Mouse (Mus musculus) spleen, adult 2 months (tissue): Measurements from ENCODE around the gene Zfr2. TPM values are rescaled to one million over a fixed set of nuclear protein-coding genes. Genes with fewer than 3 reads are reported as not detected.
"Not testable (repeated sequence)": the region's sequence is repeated elsewhere in the genome, so short reads cannot be mapped to it uniquely, and the experiment has no call there.

Source experiments
- DNase-seq, 2 experiments: peaks; one replicate each; pipeline versions ENCODE4 v3.0.0 to v3.0.0-alpha.2; 2012 to 2021; ENCODE audit warnings: low spot score in 2 of 2, low read depth in 1 of 2
- H3K27ac ChIP-seq: fragments of 200-500 bp; 2 replicates; pipeline ENCODE4 v1.5.1; 2012; ENCODE audit warnings: low read length, inconsistent platforms; ENCODE audit not compliant: insufficient read depth
- H3K27me3 ChIP-seq: fragments of 200-500 bp; 2 replicates; pipeline ENCODE4 v1.6.1; 2012; ENCODE audit warnings: mild to moderate bottlenecking, moderate library complexity, low read length, inconsistent platforms; ENCODE audit not compliant: control insufficient read depth, insufficient read depth
- H3K36me3 ChIP-seq: fragments of 200-500 bp; 2 replicates; pipeline ENCODE4 v1.6.1; 2012; ENCODE audit warnings: mild to moderate bottlenecking, low read length, inconsistent platforms; ENCODE audit not compliant: control insufficient read depth, insufficient read depth
- H3K4me1 ChIP-seq: fragments of 200-500 bp; 2 replicates; pipeline ENCODE4 v1.6.1; 2011; ENCODE audit warnings: inconsistent platforms; ENCODE audit not compliant: control insufficient read depth, insufficient read depth, insufficient read length
- H3K4me3 ChIP-seq: fragments of 200-500 bp; 2 replicates; pipeline ENCODE4 v1.5.1; 2011; ENCODE audit warnings: mild to moderate bottlenecking, inconsistent platforms; ENCODE audit not compliant: insufficient read depth, insufficient read length; ENCODE audit errors: extremely low read depth
- CTCF ChIP-seq: fragments of 200-500 bp; IDR thresholded peaks from 2 replicates; pipeline ENCODE4 v1.5.1; 2011; ENCODE audit warnings: mild to moderate bottlenecking, inconsistent platforms; ENCODE audit not compliant: insufficient read depth, insufficient read length, insufficient replicate concordance; ENCODE audit errors: extremely low read depth
- POLR2A ChIP-seq: fragments of 200-500 bp; IDR thresholded peaks from 2 replicates; pipeline ENCODE4 v1.6.1; 2011; ENCODE audit warnings: low read depth, low read length, inconsistent platforms
- WGBS: fragments of 180-500 bp; shearing (Covaris S2); methylation state at CpG from one replicate; pipeline ENCODE4 v1.1.7; 2018; 5-methylcytosine and 5-hydroxymethylcytosine counted together
- polyA plus RNA-seq: library from polyadenylated mRNA; depleted of rRNA; stranded (reverse); fragments of >200 nt; gene quantifications from 2 replicates; pipeline ENCODE4 v1.2.3, GENCODE M21; 2012

Zfr2 gene
- polyA plus RNA-seq, 1 experiment, result 5.5 TPM

- no peak overlapping the region for H3K4me3 ChIP-seq
- 63% methylated on average over 5 of the region's 5 CpGs for WGBS
- peaks cover 4% of the 10 kb centered on the region; the same call in 1 of the 2 replicates for H3K4me1 ChIP-seq
- DNase-seq, result peak in 1 of 2 experiments; percentile 27
- TF ChIP-seq CTCF (no peak), POLR2A (no peak)
- H3K27ac ChIP-seq, result no peak overlapping the region
- H3K27me3 ChIP-seq, result no peaks in the 10 kb centered on the region
- no peaks in the 10 kb centered on the region for H3K36me3 ChIP-seq
Measured at GRCm38 (mm10) chr10:81221402-81222015, 11.4 kb upstream of the Zfr2 start.

GRCm38 (mm10) chr10:81223731-81224130 is 9.2 kb upstream of the Zfr2 start:
- H3K4me1 ChIP-seq, H3K4me3 ChIP-seq, H3K36me3 ChIP-seq, DNase-seq, H3K27me3 ChIP-seq, H3K27ac ChIP-seq: not testable (repeated sequence)
- 68% methylated on average over 2 of the region's 2 CpGs for WGBS

- peaks cover 5% of the 10 kb centered on the region; the same call in 1 of the 2 replicates for H3K27me3 ChIP-seq
- peaks cover 10% of the 10 kb centered on the region for H3K4me1 ChIP-seq
- peak overlapping the region; percentile 24 for H3K4me3 ChIP-seq
- no peak overlapping the region for H3K27ac ChIP-seq
- 12% methylated on average over 20 of the region's 20 CpGs for WGBS
- TF ChIP-seq CTCF, result no peak
- no peak for TF ChIP-seq POLR2A
- no peak for DNase-seq
- no peaks in the 10 kb centered on the region for H3K36me3 ChIP-seq
Measured at GRCm38 (mm10) chr10:81229735-81230437, 3.1 kb upstream of the Zfr2 start.

- DNase-seq, result no peak
- WGBS, result 14% methylated on average over 27 of the region's 27 CpGs
- H3K27ac ChIP-seq, result no peak within 1 kb of the TSS
- H3K4me3 ChIP-seq, result peak within 1 kb of the TSS; percentile 24
- H3K4me1 ChIP-seq, result peaks cover 10% of the 10 kb centered on the region
- no peaks in the 10 kb centered on the region for H3K36me3 ChIP-seq
- peaks cover 5% of the 10 kb centered on the region; the same call in 1 of the 2 replicates for H3K27me3 ChIP-seq
- no peak for TF ChIP-seq POLR2A
- TF ChIP-seq CTCF, result peak; percentile 21; the same call in 1 of the 2 replicates
Measured at GRCm38 (mm10) chr10:81230438-81231332, 2.3 kb upstream of the Zfr2 start, which contains the start of gene Atcay. Atcay (minus strand) TSS chr10:81230833.

- H3K36me3 ChIP-seq, result no peaks in the 10 kb centered on the region
- no peak for DNase-seq
- H3K4me3 ChIP-seq, result no peak overlapping the region
- H3K4me1 ChIP-seq, result peaks cover 10% of the 10 kb centered on the region
- no peak overlapping the region for H3K27ac ChIP-seq
- WGBS, result 64% methylated on average over 7 of the region's 7 CpGs
- TF ChIP-seq CTCF (no peak), POLR2A (no peak)
- H3K27me3 ChIP-seq, result peaks cover 5% of the 10 kb centered on the region; the same call in 1 of the 2 replicates
Measured at GRCm38 (mm10) chr10:81231436-81231835, 1.5 kb upstream of the Zfr2 start.

GRCm38 (mm10) chr10:81233226-81233585 is 251 bp downstream of the Zfr2 start:
- DNase-seq, result no peak
- peak overlapping the region; percentile 64 for H3K4me3 ChIP-seq
- H3K4me1 ChIP-seq, result peaks cover 10% of the 10 kb centered on the region
- H3K27me3 ChIP-seq, result peaks cover 5% of the 10 kb centered on the region; the same call in 1 of the 2 replicates
- H3K36me3 ChIP-seq, result no peaks in the 10 kb centered on the region
- WGBS, result 3% methylated on average over 28 of the region's 28 CpGs
- TF ChIP-seq CTCF, result no peak
- TF ChIP-seq POLR2A, result no peak
- H3K27ac ChIP-seq, result no peak overlapping the region

- TF ChIP-seq POLR2A (no peak), CTCF (no peak)
- WGBS, result 94% methylated on average over 6 of the region's 6 CpGs
Measured at GRCm38 (mm10) chr10:81234206-81234605, 1.3 kb downstream of the Zfr2 start.

More at GRCm38 (mm10) chr10:81234206-81234605, 1.3 kb downstream of the Zfr2 start:
- H3K4me1 ChIP-seq, result peaks cover 10% of the 10 kb centered on the region
- no peak overlapping the region for H3K4me3 ChIP-seq
- H3K36me3 ChIP-seq, result no peaks in the 10 kb centered on the region
- no peak for DNase-seq
- no peak overlapping the region for H3K27ac ChIP-seq
- H3K27me3 ChIP-seq, result peaks cover 4% of the 10 kb centered on the region; the same call in 1 of the 2 replicates
